Mouse (Mus musculus) liver, postnatal 0 days (tissue): ENCODE data around the gene Ppil3.

Experiments
- CTCF ChIP-seq: sonication (generic); IDR thresholded peaks from 2 replicates; pipeline ENCODE4 v1.5.1; 2016; ENCODE audit warnings: antibody characterized with exemption, low read depth
- EP300 ChIP-seq: IDR thresholded peaks from 2 replicates; pipeline ENCODE4 v1.6.1; 2016; ENCODE audit warnings: antibody characterized with exemption, low read depth, mild to moderate bottlenecking

DNA sequence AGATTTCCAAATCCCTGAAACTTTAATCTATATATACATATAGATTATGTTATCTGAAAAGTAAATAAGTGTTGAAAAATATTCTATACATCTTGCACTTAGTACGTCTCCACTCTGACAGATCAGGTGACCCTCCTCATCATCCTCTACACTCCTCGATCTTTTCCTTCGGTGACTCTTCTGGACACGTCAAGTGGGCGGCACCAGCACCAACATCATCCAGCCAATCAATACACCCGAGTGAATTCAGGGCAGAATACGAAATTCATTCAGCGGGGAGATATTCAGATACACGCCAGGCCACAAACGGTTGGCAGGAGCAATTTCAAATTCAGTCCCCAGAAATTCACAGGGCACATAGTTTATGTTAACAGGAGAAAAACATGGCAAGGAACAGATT, 25.3 kb downstream of the Ppil3 start:
- TF ChIP-seq CTCF (no peak), EP300 (no peak)
